ENCODE assay signal across 23 mouse cellular contexts in the genomic region with DNA sequence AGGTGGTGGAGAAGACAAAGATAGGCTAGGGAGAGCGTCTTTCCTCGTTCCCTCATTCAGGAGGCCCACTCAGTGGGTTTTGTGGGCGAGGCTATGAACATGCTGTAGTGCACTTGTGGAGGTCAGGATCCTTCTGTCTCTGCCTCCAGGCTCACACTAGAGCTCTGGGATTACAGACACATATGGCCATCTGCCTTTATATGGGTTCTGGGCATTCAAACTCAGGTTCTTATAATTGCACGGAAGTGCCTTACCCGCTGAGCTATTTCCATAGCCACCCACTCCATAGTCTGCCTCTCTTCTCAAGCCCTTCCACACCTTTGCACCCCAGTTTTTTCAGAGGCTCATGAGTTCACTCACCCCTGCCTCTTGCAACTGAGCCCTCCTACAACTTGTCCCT. TPM values are rescaled to one million over a fixed set of nuclear protein-coding genes. Genes with fewer than 3 reads are reported as not detected.
DNase-seq lines count a peak whose midpoint lies in the region.
"Had no signal": no experiment of that assay in that cellular context is flagged by ENCODE, and none has a peak within 500 bp of the region (broad histone marks: within the 10 kb centered on the region; RNA-seq: fewer than 3 reads in every experiment).

No protein-coding gene starts in this region.

- H3K4me3 ChIP-seq in heart, embryonic 10.5 days = no peak overlapping the region

- H3K36me3 ChIP-seq in heart, embryonic 10.5 days = no peaks in the 10 kb centered on the region
- H3K36me3 ChIP-seq: G1E had no signal

- H3K4me1 ChIP-seq in heart, embryonic 10.5 days = no peaks in the 10 kb centered on the region

- peak; percentile 65 for DNase-seq in heart, adult 11 months
- DNase-seq in heart, adult 8-10 months (ENCODE audit: low spot score) = no peak
- DNase-seq in heart, embryonic 10.5 days (ENCODE audit: low spot score) = peak; percentile 51
- DNase-seq in heart, postnatal 4 days = no peak
- DNase-seq: adrenal gland, adult 2 months; adrenal gland, adult 8-10 months; adrenal gland, postnatal 10 days; adrenal gland, postnatal 14 days; adrenal gland, postnatal 25 days; adrenal gland, postnatal 36 days; B cell, adult 2 months; cerebellum, adult 11 months; cerebellum, adult 11-12 months; cerebellum, adult 18-20 months had no signal

- no peaks in the 10 kb centered on the region for H3K27me3 ChIP-seq in heart, embryonic 10.5 days (ENCODE audit: insufficient read depth, poor library complexity, severe bottlenecking)
- H3K27me3 ChIP-seq: CH12.LX had no signal

- H3K27ac ChIP-seq in heart, embryonic 10.5 days = no peak overlapping the region

- no peaks in the 10 kb centered on the region for H3K9me3 ChIP-seq in heart, embryonic 10.5 days

- WGBS in heart, embryonic 10.5 days = 86% methylated on average over 5 of the region's 5 CpGs

RNA-seq across cellular contexts. Expression of a gene that starts 42.3 kb away (rescaled TPM):
- not detected for total RNA-seq in heart, adult 8-10 months (2022)
- 0.57 TPM in 1 of 2 replicates, not detected in the other for polyA plus RNA-seq in heart, embryonic 10.5 days (2016; fragmentation: Nextera tagmentation; extraction: Ambion mirVana)
- not detected for total RNA-seq in heart, postnatal 4 days (2021)
- total RNA-seq: adrenal gland, adult 18-20 months; adrenal gland, adult 2 months; adrenal gland, adult 8-10 months; adrenal gland, postnatal 14 days; adrenal gland, postnatal 25 days; CH12.LX; MEL had no signal
- polyA plus RNA-seq: activated CD4-positive, CD25-positive, alpha-beta regulatory T cell, adult 4 months; CD4-positive, CD25-positive, alpha-beta regulatory T cell, adult 4 months; G1E; Patski had no signal

RNA-seq across cellular contexts. Expression of a gene that starts 55.1 kb away (rescaled TPM):
- under 1 TPM in 1 of 4 experiments, not detected in 3; 0.17 TPM for total RNA-seq in heart, adult 8-10 months (2022)
- not detected in 2 replicates for polyA plus RNA-seq in heart, embryonic 10.5 days (2016; fragmentation: Nextera tagmentation; extraction: Ambion mirVana)
- total RNA-seq in heart, postnatal 4 days (2021) = under 1 TPM in 1 of 2 experiments, not detected in 1; 0.14 TPM
- total RNA-seq: adrenal gland, adult 18-20 months; adrenal gland, adult 2 months; adrenal gland, adult 8-10 months; adrenal gland, postnatal 25 days; ES-E14; MEL had no signal
- polyA plus RNA-seq: activated CD4-positive, CD25-positive, alpha-beta regulatory T cell, adult 4 months; adrenal gland, adult 2 months; C2C12; G1E; Patski had no signal

Comparison
In these comparisons a context has a peak if more than half of its experiments do, and no peak if none do; other contexts are left out.
1. DNase-seq: peak in heart, adult 11 months (single experiment) and heart, embryonic 10.5 days (single experiment); none in heart, adult 8-10 months (single experiment) and heart, postnatal 4 days (single experiment).